Mouse (Mus musculus) neural tube, embryonic 11.5 days (tissue): ENCODE results near the gene Celf2. TPM values are rescaled to one million over a fixed set of nuclear protein-coding genes. Genes with fewer than 3 reads are reported as not detected.
"Not testable (repeated sequence)": the region's sequence is repeated elsewhere in the genome, so short reads cannot be mapped to it uniquely, and the experiment has no call there.

Experiments
- ATAC-seq: fragments of 200-750 bp; cut with Nextera tagmentation; 2 replicates; pipeline ENCODE4 v1.8.0; 2017; ENCODE audit warnings: moderate number of reproducible peaks, mild to moderate bottlenecking, moderate TSS enrichment, moderate library complexity; ENCODE audit not compliant: insufficient read depth, low FRiP score, low TSS enrichment
- DNase-seq: peaks from one replicate; pipeline ENCODE4 v3.0.0-alpha.2; 2015; ENCODE audit warnings: low spot score
- H3K27ac ChIP-seq: fragments of 300-500 bp; sonication (generic); 2 replicates; pipeline ENCODE4 v1.5.1; 2014; ENCODE audit warnings: low read depth, mild to moderate bottlenecking, low read length
- H3K27me3 ChIP-seq: fragments of 300-500 bp; sonication (generic); 2 replicates; pipeline ENCODE4 v1.6.1; 2014; ENCODE audit warnings: mild to moderate bottlenecking, low read length, mixed read lengths; ENCODE audit not compliant: control insufficient read depth, insufficient read depth
- H3K36me3 ChIP-seq: fragments of 300-500 bp; sonication (generic); 2 replicates; pipeline ENCODE4 v1.6.1; 2014; ENCODE audit warnings: mild to moderate bottlenecking, low read length, moderate library complexity, mixed read lengths; ENCODE audit not compliant: control insufficient read depth, insufficient read depth
- H3K4me1 ChIP-seq: fragments of 300-500 bp; sonication (generic); 2 replicates; pipeline ENCODE4 v1.6.1; 2014; ENCODE audit warnings: low read length, mixed read lengths; ENCODE audit not compliant: control insufficient read depth, insufficient read depth
- H3K4me2 ChIP-seq: fragments of 300-500 bp; sonication (generic); 2 replicates; pipeline ENCODE4 v1.6.1; 2014; ENCODE audit warnings: low read depth, mild to moderate bottlenecking, moderate library complexity
- H3K4me3 ChIP-seq: fragments of 300-500 bp; sonication (generic); 2 replicates; pipeline ENCODE4 v1.5.1; 2014; ENCODE audit warnings: low read depth, low read length
- H3K9ac ChIP-seq: fragments of 300-500 bp; sonication (generic); 2 replicates; pipeline ENCODE4 v1.6.1; 2014; ENCODE audit warnings: mild to moderate bottlenecking, low read length
- H3K9me3 ChIP-seq: fragments of 300-500 bp; sonication (generic); 2 replicates; pipeline ENCODE4 v1.6.1; 2016; ENCODE audit warnings: low read length; ENCODE audit not compliant: control insufficient read depth
- WGBS: fragments of 180-500 bp; shearing (Covaris S2); extraction: QIAGEN DNeasy Blood & Tissue Kit; methylation state at CpG from one replicate; pipeline ENCODE4 v1.1.7; 2014; 5-methylcytosine and 5-hydroxymethylcytosine counted together
- polyA plus RNA-seq: library from polyadenylated mRNA; unstranded; fragments of >200 nt; fragmentation: Nextera tagmentation; extraction: Ambion mirVana; gene quantifications from 2 replicates; pipeline ENCODE4 v1.2.1, GENCODE M21; 2014

Celf2 gene
- polyA plus RNA-seq, 1 experiment from 2014 or later, result 70.3 TPM

- 92% methylated on average over 3 of the region's 3 CpGs for WGBS
- H3K9me3 ChIP-seq, H3K27me3 ChIP-seq, H3K4me2 ChIP-seq, H3K4me3 ChIP-seq, H3K27ac ChIP-seq, H3K36me3 ChIP-seq, ATAC-seq, DNase-seq, H3K9ac ChIP-seq, H3K4me1 ChIP-seq: not testable (repeated sequence)
Observed at GRCm38 (mm10) chr2:6575316-6575715, 934.0 kb downstream of the Celf2 start.

DNA sequence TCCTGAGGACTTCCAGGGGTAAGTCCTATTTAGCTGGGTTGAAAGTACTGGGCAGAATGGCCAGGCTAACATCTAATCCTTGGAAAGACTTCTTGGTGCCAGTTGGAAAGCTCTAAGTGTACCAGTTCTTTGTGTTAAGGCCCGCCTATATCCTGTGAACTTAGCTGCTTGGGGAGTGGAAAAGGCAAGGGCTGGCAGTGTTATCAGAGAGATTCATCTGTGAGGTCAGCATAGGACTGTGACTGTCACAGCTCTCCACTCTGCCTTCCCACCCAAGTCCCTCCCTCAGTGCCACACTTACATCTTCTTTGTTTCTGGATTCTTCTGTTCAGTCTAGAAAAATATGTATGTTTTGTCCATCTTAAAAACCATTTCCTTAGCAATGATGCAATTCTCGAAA is 935.7 kb downstream of the Celf2 start:
- ATAC-seq (no peak), DNase-seq (no peak)

GRCm38 (mm10) chr2:6572976-6573375 is 936.4 kb downstream of the Celf2 start:
- ATAC-seq, result no peak
- no peak overlapping the region for H3K9ac ChIP-seq
- H3K36me3 ChIP-seq, result no peaks in the 10 kb centered on the region
- 88% methylated on average over 5 of the region's 5 CpGs for WGBS
- no peak overlapping the region for H3K4me2 ChIP-seq
- DNase-seq, result no peak
- H3K27ac ChIP-seq, result no peak overlapping the region
- H3K4me1 ChIP-seq, result no peaks in the 10 kb centered on the region
- no peaks in the 10 kb centered on the region for H3K27me3 ChIP-seq
- no peak overlapping the region for H3K4me3 ChIP-seq
- no peaks in the 10 kb centered on the region for H3K9me3 ChIP-seq

More for the DNA sequence above, 935.7 kb downstream of the Celf2 start:
- Histone ChIP-seq H3K36me3 (no peaks in the 10 kb centered on the region), H3K9me3 (no peaks in the 10 kb centered on the region), H3K9ac (no peak overlapping the region), H3K4me2 (no peak overlapping the region), H3K27ac (no peak overlapping the region), H3K4me1 (no peaks in the 10 kb centered on the region), H3K27me3 (no peaks in the 10 kb centered on the region), H3K4me3 (no peak overlapping the region)
- WGBS, result 89% methylated on average over 2 of the region's 2 CpGs

- no peak overlapping the region for H3K4me2 ChIP-seq
- no peak overlapping the region for H3K27ac ChIP-seq
- no peak overlapping the region for H3K4me3 ChIP-seq
- no peak for DNase-seq
- H3K36me3 ChIP-seq, result no peaks in the 10 kb centered on the region
- no peaks in the 10 kb centered on the region for H3K9me3 ChIP-seq
- ATAC-seq, result no peak
- H3K9ac ChIP-seq, result no peak overlapping the region
- H3K4me1 ChIP-seq, result no peaks in the 10 kb centered on the region
- WGBS, result 84% methylated on average over 1 of the region's 1 CpGs
- no peaks in the 10 kb centered on the region for H3K27me3 ChIP-seq
Observed at GRCm38 (mm10) chr2:6569040-6569542, 940.3 kb downstream of the Celf2 start.

GRCm38 (mm10) chr2:6565175-6565574 is 944.2 kb downstream of the Celf2 start:
- H3K9me3 ChIP-seq, result no peaks in the 10 kb centered on the region
- ATAC-seq, result no peak
- no peaks in the 10 kb centered on the region for H3K36me3 ChIP-seq
- H3K4me1 ChIP-seq, result no peaks in the 10 kb centered on the region
- H3K4me2 ChIP-seq, result no peak overlapping the region
- no peaks in the 10 kb centered on the region for H3K27me3 ChIP-seq
- DNase-seq, result no peak
- 95% methylated on average over 3 of the region's 3 CpGs for WGBS
- H3K4me3 ChIP-seq, result no peak overlapping the region
- H3K27ac ChIP-seq, result no peak overlapping the region
- H3K9ac ChIP-seq, result no peak overlapping the region

GRCm38 (mm10) chr2:6561337-6561736 is 948.0 kb downstream of the Celf2 start:
- WGBS, result 90% methylated on average over 3 of the region's 3 CpGs
- Histone ChIP-seq H3K4me2 (no peak overlapping the region), H3K4me1 (no peaks in the 10 kb centered on the region), H3K9ac (no peak overlapping the region), H3K4me3 (no peak overlapping the region), H3K36me3 (no peaks in the 10 kb centered on the region), H3K27me3 (no peaks in the 10 kb centered on the region), H3K27ac (no peak overlapping the region), H3K9me3 (no peaks in the 10 kb centered on the region)
- no peak for ATAC-seq
- no peak for DNase-seq

- Histone ChIP-seq H3K9ac (no peak overlapping the region), H3K4me3 (no peak overlapping the region), H3K4me2 (no peak overlapping the region), H3K9me3 (no peaks in the 10 kb centered on the region), H3K27me3 (no peaks in the 10 kb centered on the region), H3K4me1 (no peaks in the 10 kb centered on the region), H3K36me3 (no peaks in the 10 kb centered on the region), H3K27ac (no peak overlapping the region)
- ATAC-seq (no peak), DNase-seq (no peak)
- WGBS, result 93% methylated on average over 3 of the region's 3 CpGs
Observed at GRCm38 (mm10) chr2:6560802-6561201, 948.6 kb downstream of the Celf2 start.

GRCm38 (mm10) chr2:6559581-6559980 is 949.8 kb downstream of the Celf2 start:
- Histone ChIP-seq H3K27me3 (no peaks in the 10 kb centered on the region), H3K4me3 (no peak overlapping the region), H3K4me1 (no peaks in the 10 kb centered on the region), H3K36me3 (no peaks in the 10 kb centered on the region), H3K9ac (no peak overlapping the region), H3K9me3 (no peaks in the 10 kb centered on the region), H3K27ac (no peak overlapping the region), H3K4me2 (no peak overlapping the region)
- DNase-seq, result no peak
- WGBS, result 87% methylated on average over 2 of the region's 2 CpGs
- ATAC-seq, result no peak

DNA sequence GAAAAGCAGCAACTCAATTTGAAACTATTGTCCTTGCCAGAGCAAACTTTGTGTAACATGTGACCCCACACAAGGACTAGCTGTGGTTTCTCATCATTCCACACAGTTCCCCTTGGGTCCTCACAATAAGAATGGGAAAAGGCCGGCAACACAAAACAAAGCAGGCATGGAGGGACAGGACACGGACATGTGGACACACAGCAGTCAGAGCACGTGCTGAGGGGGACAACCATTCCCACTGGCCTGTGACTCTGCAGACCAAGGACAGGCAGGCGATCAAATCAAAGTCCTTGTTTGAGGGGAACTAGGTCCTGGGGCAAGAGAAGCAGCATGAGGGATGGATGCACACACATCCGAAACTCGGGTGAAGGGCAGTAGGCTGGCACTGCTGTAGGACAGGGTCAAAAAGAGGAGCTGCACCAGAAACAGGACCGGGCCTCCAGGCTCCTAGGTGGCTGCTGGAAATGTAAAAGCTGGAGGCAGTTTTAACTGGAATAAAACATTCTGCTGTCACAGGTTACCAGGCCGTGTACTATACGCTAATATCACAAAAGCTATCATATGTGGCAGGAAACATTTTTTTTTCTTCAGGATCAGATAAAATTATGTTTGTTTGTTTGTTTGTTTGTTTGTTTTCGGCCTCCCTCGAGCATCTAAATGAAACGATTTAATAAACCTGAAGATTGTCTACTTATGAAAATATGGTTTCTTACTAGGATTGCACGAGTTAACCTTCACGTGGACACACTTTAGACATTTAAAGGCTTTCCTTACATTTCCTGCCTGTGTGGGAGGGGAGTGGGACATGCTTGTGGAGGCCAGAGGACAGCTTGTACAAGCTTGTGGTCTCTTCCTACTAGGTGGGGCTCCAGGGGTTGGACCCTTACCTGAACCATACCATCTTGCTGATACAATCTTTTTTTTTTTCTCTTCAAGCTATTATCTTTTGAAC is 950.8 kb downstream of the Celf2 start:
- Histone ChIP-seq H3K27ac (no peak overlapping the region), H3K9ac (no peak overlapping the region), H3K9me3 (no peaks in the 10 kb centered on the region), H3K27me3 (no peaks in the 10 kb centered on the region), H3K4me2 (no peak overlapping the region), H3K4me1 (no peaks in the 10 kb centered on the region), H3K36me3 (no peaks in the 10 kb centered on the region), H3K4me3 (no peak overlapping the region)
- WGBS, result 85% methylated on average over 14 of the region's 14 CpGs
- DNase-seq (no peak), ATAC-seq (no peak)
